Mouse (Mus musculus): ENCODE measurements around the gene Csf3. TPM values are rescaled to one million over a fixed set of nuclear protein-coding genes. Genes with fewer than 3 reads are reported as not detected.

Csf3 gene
- polyA plus RNA-seq, 1 experiment from 2014 or later, result not detected

GRCm38 (mm10) chr11:98713703-98714102, 12.6 kb downstream of the Csf3 start:
- H3K27ac ChIP-seq, result no peak overlapping the region
- 75% methylated on average over 12 of the region's 12 CpGs for WGBS
- H3K4me2 ChIP-seq, result no peak overlapping the region
- H3K9ac ChIP-seq, result no peak overlapping the region
- peaks cover 25% of the 10 kb centered on the region for H3K36me3 ChIP-seq
- H3K4me1 ChIP-seq, result peaks cover 23% of the 10 kb centered on the region
- H3K27me3 ChIP-seq (replicated peaks), result no peaks in the 10 kb centered on the region
- H3K4me3 ChIP-seq (replicated peaks), result no peak overlapping the region
- no peaks in the 10 kb centered on the region for H3K9me3 ChIP-seq
- ATAC-seq (ENCODE audit: insufficient read depth, low FRiP score, low read depth), result no peak

GRCm38 (mm10) chr11:98715946-98716345, 14.9 kb downstream of the Csf3 start:
- Histone ChIP-seq H3K4me3 (replicated peaks) (no peak overlapping the region), H3K27ac (no peak overlapping the region), H3K9me3 (no peaks in the 10 kb centered on the region), H3K9ac (no peak overlapping the region), H3K4me1 (peaks cover 10% of the 10 kb centered on the region), H3K36me3 (peaks cover 22% of the 10 kb centered on the region), H3K27me3 (replicated peaks) (no peaks in the 10 kb centered on the region), H3K4me2 (no peak overlapping the region)
- no peak for ATAC-seq (ENCODE audit: insufficient read depth, low FRiP score, low read depth)
- WGBS, result 93% methylated on average over 9 of the region's 9 CpGs

GRCm38 (mm10) chr11:98717904-98718303, 16.8 kb downstream of the Csf3 start:
- Histone ChIP-seq H3K27me3 (replicated peaks) (no peaks in the 10 kb centered on the region), H3K4me1 (peaks cover 21% of the 10 kb centered on the region), H3K4me3 (replicated peaks) (no peak overlapping the region), H3K4me2 (no peak overlapping the region), H3K9ac (no peak overlapping the region), H3K27ac (0 out of 2 replicates have a peak overlapping the region, but pooled peaks have one; percentile 11), H3K9me3 (no peaks in the 10 kb centered on the region), H3K36me3 (peaks cover 16% of the 10 kb centered on the region)
- no peak for ATAC-seq (ENCODE audit: insufficient read depth, low FRiP score, low read depth)
- 20% methylated on average over 13 of the region's 13 CpGs for whole genome bisulfite sequencing

DNA sequence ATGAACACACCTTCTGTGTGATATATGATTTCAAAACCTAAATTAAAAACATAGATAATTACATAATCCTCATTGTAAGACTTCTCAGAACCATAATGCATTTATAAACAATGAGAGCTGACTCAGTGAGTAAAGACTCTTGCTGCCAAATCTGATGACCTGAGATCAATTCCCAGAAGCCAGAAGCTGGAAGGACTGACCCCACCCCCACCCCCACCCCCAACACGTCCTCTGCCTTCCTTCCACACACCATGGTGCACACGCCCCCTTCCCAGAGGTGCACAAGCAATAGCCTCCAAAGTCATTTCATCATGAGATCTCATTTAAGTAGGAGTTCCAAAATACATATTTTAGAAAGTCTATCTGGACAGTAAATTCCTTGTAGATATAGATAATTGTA, 19.7 kb downstream of the Csf3 start:
- Histone ChIP-seq H3K4me3 (replicated peaks) (no peak overlapping the region), H3K9ac (no peak overlapping the region), H3K27me3 (replicated peaks) (no peaks in the 10 kb centered on the region), H3K36me3 (peaks cover 7% of the 10 kb centered on the region; the same call in 1 of the 2 replicates), H3K4me2 (no peak overlapping the region), H3K9me3 (no peaks in the 10 kb centered on the region), H3K27ac (no peak overlapping the region), H3K4me1 (peaks cover 21% of the 10 kb centered on the region)
- no peak for ATAC-seq (ENCODE audit: insufficient read depth, low FRiP score, low read depth)
- 72% methylated on average over 2 of the region's 2 CpGs for WGBS

DNA sequence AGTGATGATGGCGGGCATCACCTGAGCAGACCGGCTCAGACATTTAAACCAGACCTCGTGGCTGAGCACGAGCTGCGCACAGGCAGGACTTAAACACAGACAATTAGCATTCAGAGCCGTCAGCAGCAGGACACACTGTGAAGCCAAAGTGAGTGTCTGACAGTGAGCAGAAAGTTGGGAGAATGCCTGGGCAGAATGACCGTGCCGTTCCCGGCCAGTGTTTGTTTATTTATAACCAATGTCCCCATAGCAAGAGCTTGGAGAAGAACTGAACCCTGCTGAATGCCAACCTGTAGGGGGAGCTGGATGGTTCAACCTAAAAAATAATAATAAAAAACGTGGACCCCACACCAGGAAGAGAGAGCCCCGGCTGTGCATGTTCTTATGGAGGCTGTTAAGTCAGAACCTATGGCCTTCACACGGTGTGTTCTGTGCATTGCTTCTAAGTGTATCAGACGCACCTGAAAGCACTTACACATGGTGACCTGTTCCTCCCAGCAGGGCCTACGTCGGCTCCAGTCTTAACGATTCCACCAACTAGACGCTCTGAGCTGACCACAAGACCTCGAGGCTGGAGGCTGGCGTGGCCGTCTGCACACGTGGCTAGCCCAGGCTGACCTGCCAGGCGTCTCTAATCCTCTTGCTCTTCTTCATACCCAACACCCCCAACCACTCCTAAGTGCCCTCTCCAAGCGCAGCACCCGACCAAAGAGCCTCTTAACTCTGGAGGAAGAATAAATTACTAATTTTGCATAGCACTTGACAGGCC, 20.6 kb downstream of the Csf3 start:
- WGBS, result 48% methylated on average over 24 of the region's 24 CpGs
- Histone ChIP-seq H3K9me3 (no peaks in the 10 kb centered on the region), H3K27me3 (replicated peaks) (no peaks in the 10 kb centered on the region), H3K9ac (no peak overlapping the region), H3K4me3 (replicated peaks) (no peak overlapping the region), H3K36me3 (peaks cover 6% of the 10 kb centered on the region; the same call in 1 of the 2 replicates), H3K4me2 (no peak overlapping the region), H3K4me1 (peaks cover 21% of the 10 kb centered on the region), H3K27ac (0 out of 2 replicates have a peak overlapping the region, but pooled peaks have one; percentile 48)
- no peak for ATAC-seq (ENCODE audit: insufficient read depth, low FRiP score, low read depth)

GRCm38 (mm10) chr11:98723098-98723497, 22.0 kb downstream of the Csf3 start:
- Histone ChIP-seq H3K9ac (no peak overlapping the region), H3K4me1 (peaks cover 16% of the 10 kb centered on the region), H3K36me3 (peaks cover 13% of the 10 kb centered on the region; the same call in 1 of the 2 replicates), H3K27ac (no peak overlapping the region), H3K9me3 (no peaks in the 10 kb centered on the region), H3K27me3 (replicated peaks) (no peaks in the 10 kb centered on the region), H3K4me2 (no peak overlapping the region), H3K4me3 (replicated peaks) (no peak overlapping the region)
- 67% methylated on average over 7 of the region's 7 CpGs for WGBS
- no peak for ATAC-seq (ENCODE audit: insufficient read depth, low FRiP score, low read depth)

GRCm38 (mm10) chr11:98725926-98726506, 25.0 kb downstream of the Csf3 start:
- H3K9me3 ChIP-seq, result no peaks in the 10 kb centered on the region
- no peak overlapping the region for H3K4me3 ChIP-seq (replicated peaks)
- no peak overlapping the region for H3K27ac ChIP-seq
- no peaks in the 10 kb centered on the region for H3K27me3 ChIP-seq (replicated peaks)
- H3K4me2 ChIP-seq, result no peak overlapping the region
- H3K36me3 ChIP-seq, result peaks cover 13% of the 10 kb centered on the region; the same call in 1 of the 2 replicates
- no peak overlapping the region for H3K9ac ChIP-seq
- H3K4me1 ChIP-seq, result 0 out of 2 replicates have a peak, but pooled peaks cover 17% of the 10 kb centered on the region
- ATAC-seq (ENCODE audit: insufficient read depth, low FRiP score, low read depth), result no peak
- 93% methylated on average over 15 of the region's 15 CpGs for WGBS

GRCm38 (mm10) chr11:98729119-98729588, 28.1 kb downstream of the Csf3 start, which contains the start of gene Med24:
Gene Med24 (minus strand): TSS chr11:98729435.
- no peaks in the 10 kb centered on the region for H3K27me3 ChIP-seq (replicated peaks)
- H3K4me1 ChIP-seq, result 0 out of 2 replicates have a peak, but pooled peaks cover 6% of the 10 kb centered on the region
- peak within 1 kb of the TSS; percentile 71 for H3K27ac ChIP-seq
- no peaks in the 10 kb centered on the region for H3K9me3 ChIP-seq
- ATAC-seq (ENCODE audit: insufficient read depth, low FRiP score, low read depth), result peak; percentile 93
- H3K4me3 ChIP-seq (replicated peaks), result peak within 1 kb of the TSS; percentile 71
- H3K9ac ChIP-seq, result peak within 1 kb of the TSS; percentile 49; the same call in 1 of the 2 replicates
- H3K36me3 ChIP-seq, result peaks cover 13% of the 10 kb centered on the region; the same call in 1 of the 2 replicates
- WGBS, result under 1% methylated on average over 16 of the region's 16 CpGs
- peak within 1 kb of the TSS; percentile 70 for H3K4me2 ChIP-seq

DNA sequence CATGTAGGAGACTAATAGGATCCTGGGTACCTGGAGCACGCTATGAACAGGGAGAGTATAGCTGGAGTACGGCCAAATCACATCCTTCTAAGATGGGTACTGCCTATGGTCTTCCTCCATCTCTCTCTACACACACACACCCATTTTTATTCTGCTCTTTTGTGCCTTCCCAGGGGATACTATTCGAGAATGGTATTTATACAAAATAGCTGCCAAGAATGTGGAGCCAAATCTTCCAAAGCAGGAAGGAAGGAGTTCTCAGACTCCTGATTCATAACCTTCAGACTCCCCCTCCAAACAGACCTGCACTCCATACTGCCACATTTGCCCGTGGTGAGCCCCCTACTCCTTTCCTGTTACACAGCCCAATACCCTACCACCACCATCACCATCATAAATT, 29.7 kb downstream of the Csf3 start:
- Histone ChIP-seq H3K4me3 (replicated peaks) (no peak overlapping the region), H3K4me1 (0 out of 2 replicates have a peak, but pooled peaks cover 6% of the 10 kb centered on the region), H3K9ac (no peak overlapping the region), H3K4me2 (no peak overlapping the region), H3K27ac (peak overlapping the region; percentile 27; the same call in 1 of the 2 replicates), H3K27me3 (replicated peaks) (no peaks in the 10 kb centered on the region), H3K9me3 (no peaks in the 10 kb centered on the region), H3K36me3 (0 out of 2 replicates have a peak, but pooled peaks cover 10% of the 10 kb centered on the region)
- 56% methylated on average over 4 of the region's 4 CpGs for WGBS
- no peak for ATAC-seq (ENCODE audit: insufficient read depth, low FRiP score, low read depth)

GRCm38 (mm10) chr11:98731134-98731533, 30.1 kb downstream of the Csf3 start:
- Histone ChIP-seq H3K36me3 (0 out of 2 replicates have a peak, but pooled peaks cover 8% of the 10 kb centered on the region), H3K4me1 (0 out of 2 replicates have a peak, but pooled peaks cover 6% of the 10 kb centered on the region), H3K27ac (peak overlapping the region; percentile 27; the same call in 1 of the 2 replicates), H3K4me2 (no peak overlapping the region), H3K4me3 (replicated peaks) (no peak overlapping the region), H3K27me3 (replicated peaks) (no peaks in the 10 kb centered on the region), H3K9me3 (no peaks in the 10 kb centered on the region), H3K9ac (no peak overlapping the region)
- ATAC-seq (ENCODE audit: insufficient read depth, low FRiP score, low read depth), result no peak
- WGBS, result 50% methylated on average over 5 of the region's 5 CpGs

GRCm38 (mm10) chr11:98734020-98734419, 33.0 kb downstream of the Csf3 start:
- ATAC-seq (ENCODE audit: insufficient read depth, low FRiP score, low read depth), result no peak
- H3K27me3 ChIP-seq (replicated peaks), result no peaks in the 10 kb centered on the region
- H3K4me1 ChIP-seq, result 0 out of 2 replicates have a peak, but pooled peaks cover 6% of the 10 kb centered on the region
- no peak overlapping the region for H3K4me3 ChIP-seq (replicated peaks)
- no peak overlapping the region for H3K27ac ChIP-seq
- 81% methylated on average over 3 of the region's 3 CpGs for WGBS
- H3K9ac ChIP-seq, result no peak overlapping the region
- no peaks in the 10 kb centered on the region for H3K36me3 ChIP-seq
- no peak overlapping the region for H3K4me2 ChIP-seq
- no peaks in the 10 kb centered on the region for H3K9me3 ChIP-seq

GRCm38 (mm10) chr11:98735111-98735510, 34.0 kb downstream of the Csf3 start:
- 95% methylated on average over 4 of the region's 4 CpGs for WGBS

More at GRCm38 (mm10) chr11:98735111-98735510, 34.0 kb downstream of the Csf3 start:
- Histone ChIP-seq H3K9me3 (no peaks in the 10 kb centered on the region), H3K9ac (no peak overlapping the region), H3K36me3 (no peaks in the 10 kb centered on the region), H3K4me1 (peaks cover 7% of the 10 kb centered on the region), H3K4me3 (replicated peaks) (no peak overlapping the region), H3K27ac (no peak overlapping the region), H3K27me3 (replicated peaks) (no peaks in the 10 kb centered on the region), H3K4me2 (no peak overlapping the region)
- no peak for ATAC-seq (ENCODE audit: insufficient read depth, low FRiP score, low read depth)

All from stomach, embryonic 15.5 days (tissue).